Mouse (Mus musculus): ENCODE measurements around the gene Pold1. TPM values are rescaled to one million over a fixed set of nuclear protein-coding genes. Genes with fewer than 3 reads are reported as not detected.

Gene Pold1
- total RNA-seq, 1 experiment from 2014 or later, result 61.8 TPM

DNA sequence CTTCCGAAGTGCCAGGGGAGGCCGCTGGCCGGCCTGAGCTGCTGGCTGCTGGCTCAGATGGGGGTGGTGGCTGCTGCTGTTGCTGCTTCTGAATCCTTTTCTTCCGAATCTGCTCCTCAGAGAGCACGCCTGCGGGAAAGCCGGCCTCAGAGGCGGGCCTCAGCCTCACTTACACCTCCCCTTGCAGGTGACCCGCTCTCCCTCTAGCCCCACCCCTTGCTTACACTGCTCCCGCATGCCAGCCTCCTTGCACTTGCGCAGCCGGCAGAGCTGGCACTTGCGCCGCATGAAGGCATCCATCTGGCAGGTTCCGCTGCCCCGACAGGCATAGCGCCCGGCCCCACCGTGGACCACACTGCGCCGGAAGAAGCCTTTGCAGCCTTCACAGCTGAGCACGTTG is 3.1 kb upstream of the Pold1 start:
- no peak for ATAC-seq (ENCODE audit: extremely low read depth, insufficient number of reproducible peaks, low FRiP score, poor library complexity, severe bottlenecking)

DNA sequence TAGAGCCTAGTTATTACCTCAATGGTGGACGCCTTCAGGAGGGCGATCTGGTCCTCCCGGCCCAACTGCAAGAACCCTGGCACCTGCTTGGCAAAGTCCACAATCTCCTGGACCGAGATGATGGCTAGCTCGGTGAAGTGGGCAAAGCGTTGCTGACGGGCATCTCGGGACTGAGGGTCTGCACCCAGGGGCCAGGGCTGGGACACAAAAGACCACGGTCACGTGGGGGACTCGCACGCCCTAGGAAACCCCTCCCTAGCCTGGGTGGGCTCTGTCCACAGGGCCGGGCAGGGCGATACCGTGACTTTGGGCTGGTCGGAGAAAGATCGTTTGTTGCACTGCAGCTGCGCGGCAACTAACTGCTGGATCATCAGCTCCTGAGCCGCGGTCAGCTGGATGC is 2.7 kb upstream of the Pold1 start:
- ATAC-seq (ENCODE audit: extremely low read depth, insufficient number of reproducible peaks, low FRiP score, poor library complexity, severe bottlenecking), result no peak

DNA sequence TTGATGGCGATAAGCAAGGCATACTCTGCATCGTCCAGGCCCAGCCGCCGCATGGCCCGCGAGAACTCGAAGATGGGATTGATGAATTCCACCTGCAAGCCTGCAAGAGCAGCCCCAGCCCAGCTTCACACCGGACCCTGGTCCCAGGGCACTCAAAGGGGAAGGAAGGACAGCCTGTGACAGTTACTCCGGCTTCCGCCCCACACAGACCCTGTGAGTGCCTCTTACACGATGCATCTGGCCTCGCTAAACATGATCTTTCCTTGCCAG is 1.7 kb upstream of the Pold1 start:
- no peak for ATAC-seq (ENCODE audit: extremely low read depth, insufficient number of reproducible peaks, low FRiP score, poor library complexity, severe bottlenecking)

DNA sequence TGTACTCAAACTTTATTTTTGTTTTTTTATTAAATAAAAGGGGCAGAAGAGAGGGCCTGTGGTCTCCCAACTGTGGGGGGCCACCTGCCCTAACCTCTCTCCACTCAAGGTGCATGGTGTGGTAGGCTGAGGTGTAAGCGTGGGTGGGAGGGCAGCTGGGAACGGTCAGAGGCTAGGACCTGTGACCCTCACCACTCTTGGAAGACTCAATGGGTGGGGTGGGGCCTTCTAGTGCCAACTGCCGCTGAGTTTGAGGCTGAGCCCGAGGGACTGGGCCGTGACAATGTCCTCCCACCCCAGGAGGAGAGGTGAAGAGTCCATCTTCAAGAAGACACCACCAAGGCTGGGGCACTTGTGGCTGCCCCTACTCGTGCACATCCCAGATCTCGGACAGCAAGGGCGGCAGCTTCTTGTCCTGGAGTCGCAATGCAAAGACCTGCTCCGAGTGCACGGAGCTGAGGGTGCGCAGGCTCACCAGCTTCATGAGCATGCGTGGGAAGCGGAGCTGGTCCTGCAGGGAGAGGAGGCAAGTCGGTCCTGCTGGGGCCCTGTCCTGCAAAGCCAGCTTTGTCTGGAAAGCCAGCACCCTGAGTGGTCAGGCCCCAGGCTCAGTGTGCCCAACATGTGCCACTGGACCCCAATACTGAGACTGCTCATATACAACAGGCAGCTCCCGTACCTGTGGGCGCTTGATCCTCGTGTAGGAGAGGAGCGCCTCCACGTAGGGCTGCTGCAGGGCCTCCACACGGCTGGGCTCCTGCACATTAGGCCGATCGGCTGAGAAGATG is 1.2 kb upstream of the Pold1 start:
- ATAC-seq (ENCODE audit: extremely low read depth, insufficient number of reproducible peaks, low FRiP score, poor library complexity, severe bottlenecking), result no peak

DNA sequence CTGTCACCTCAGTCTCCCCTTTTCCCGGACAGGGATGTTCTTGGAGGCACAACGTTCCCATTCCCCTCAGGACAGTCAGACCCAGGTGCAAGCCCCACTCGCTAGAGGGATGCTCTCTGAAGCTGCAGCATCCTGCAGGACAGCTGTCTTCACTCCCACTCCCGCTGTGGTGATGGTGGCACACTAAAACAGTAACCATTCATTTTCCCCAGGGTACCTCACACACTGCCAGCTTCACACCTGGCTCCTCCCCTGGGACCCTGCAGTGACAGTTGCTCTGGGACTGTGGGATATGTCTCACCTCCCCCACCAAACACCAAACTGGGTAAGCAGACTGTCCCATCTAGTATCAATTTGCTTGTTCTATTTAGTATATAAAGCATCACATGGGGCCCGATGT is 924 bp downstream of the Pold1 start:
- no peak for ATAC-seq (ENCODE audit: extremely low read depth, insufficient number of reproducible peaks, low FRiP score, poor library complexity, severe bottlenecking)

DNA sequence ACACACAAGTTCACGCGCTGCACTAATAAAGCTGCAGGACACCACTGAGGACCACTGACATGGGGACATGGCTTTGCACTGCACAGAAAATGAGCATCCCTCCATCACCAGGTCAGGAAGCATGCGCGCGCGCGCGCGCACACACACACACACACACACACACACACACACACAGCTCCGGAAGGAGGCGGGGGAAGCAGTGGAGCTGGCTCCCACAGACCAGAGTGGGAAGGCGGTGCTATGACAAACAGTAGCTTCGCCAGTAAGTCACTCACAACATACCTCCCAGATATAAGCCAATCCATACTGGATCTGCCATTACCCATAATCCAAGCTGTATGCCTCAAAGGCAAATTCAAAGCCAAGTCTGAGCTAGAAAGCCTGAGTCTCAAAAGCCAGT is 1.6 kb downstream of the Pold1 start:
- ATAC-seq (ENCODE audit: extremely low read depth, insufficient number of reproducible peaks, low FRiP score, poor library complexity, severe bottlenecking), result no peak

DNA sequence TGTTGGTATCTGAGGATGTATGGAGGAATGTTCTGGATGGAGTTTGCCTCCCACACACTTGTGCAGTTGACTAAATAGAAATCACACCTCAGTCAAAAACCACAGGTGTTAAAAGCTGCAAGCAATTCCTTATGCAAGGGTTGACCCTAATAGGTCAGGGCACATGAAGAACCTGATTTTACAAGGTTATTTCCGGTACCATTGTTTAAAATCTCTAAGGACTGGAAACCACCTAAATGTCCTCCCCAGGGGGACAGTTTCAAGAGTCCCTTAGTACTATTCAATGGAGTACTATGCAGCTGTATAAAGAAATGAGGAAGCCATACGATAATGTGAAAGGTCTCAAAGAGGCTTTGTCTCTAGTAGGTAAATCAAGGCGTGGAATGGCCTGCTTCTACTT is 2.4 kb downstream of the Pold1 start:
- ATAC-seq (ENCODE audit: extremely low read depth, insufficient number of reproducible peaks, low FRiP score, poor library complexity, severe bottlenecking), result no peak

DNA sequence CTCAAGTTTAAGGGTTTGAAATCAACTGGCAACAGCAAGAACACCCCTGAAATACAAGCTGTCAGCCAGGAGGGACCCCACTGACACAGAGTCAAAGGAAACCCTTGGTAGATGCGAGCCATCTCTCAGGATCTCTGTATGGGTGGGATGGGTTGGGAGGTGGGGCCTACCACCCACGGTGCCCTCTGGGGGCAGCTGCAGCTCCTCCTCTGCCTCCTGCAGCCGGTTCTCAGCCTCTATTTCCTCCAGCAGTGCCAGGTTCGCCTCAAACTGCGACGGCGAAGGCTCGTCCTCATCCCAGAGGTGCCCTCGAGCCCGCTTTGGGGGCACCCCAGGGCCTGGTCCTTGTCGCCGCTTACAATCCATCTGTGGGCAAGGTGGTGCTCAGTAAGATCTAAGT is 5.6 kb downstream of the Pold1 start:
- no peak for ATAC-seq (ENCODE audit: extremely low read depth, insufficient number of reproducible peaks, low FRiP score, poor library complexity, severe bottlenecking)

DNA sequence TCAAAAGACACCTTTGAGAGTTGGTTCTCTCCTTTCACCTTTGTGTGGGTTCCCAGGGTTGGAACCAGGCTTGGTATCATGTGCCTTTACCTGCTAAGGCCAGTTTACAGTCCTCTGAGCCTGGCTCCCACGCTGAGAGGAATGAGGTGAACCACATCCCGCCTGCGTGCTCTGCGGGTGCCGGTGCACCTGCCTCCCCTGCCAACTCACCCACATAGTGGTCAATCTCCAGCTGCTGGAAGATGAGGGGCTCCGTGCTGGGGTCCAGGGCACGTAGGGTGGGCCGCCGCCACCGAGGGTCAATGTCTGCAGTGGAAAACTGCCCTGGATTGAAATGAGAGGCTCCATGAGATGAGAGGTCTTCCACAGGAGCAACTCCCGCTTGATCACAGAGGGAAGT is 6.1 kb downstream of the Pold1 start:
- ATAC-seq (ENCODE audit: extremely low read depth, insufficient number of reproducible peaks, low FRiP score, poor library complexity, severe bottlenecking), result no peak

DNA sequence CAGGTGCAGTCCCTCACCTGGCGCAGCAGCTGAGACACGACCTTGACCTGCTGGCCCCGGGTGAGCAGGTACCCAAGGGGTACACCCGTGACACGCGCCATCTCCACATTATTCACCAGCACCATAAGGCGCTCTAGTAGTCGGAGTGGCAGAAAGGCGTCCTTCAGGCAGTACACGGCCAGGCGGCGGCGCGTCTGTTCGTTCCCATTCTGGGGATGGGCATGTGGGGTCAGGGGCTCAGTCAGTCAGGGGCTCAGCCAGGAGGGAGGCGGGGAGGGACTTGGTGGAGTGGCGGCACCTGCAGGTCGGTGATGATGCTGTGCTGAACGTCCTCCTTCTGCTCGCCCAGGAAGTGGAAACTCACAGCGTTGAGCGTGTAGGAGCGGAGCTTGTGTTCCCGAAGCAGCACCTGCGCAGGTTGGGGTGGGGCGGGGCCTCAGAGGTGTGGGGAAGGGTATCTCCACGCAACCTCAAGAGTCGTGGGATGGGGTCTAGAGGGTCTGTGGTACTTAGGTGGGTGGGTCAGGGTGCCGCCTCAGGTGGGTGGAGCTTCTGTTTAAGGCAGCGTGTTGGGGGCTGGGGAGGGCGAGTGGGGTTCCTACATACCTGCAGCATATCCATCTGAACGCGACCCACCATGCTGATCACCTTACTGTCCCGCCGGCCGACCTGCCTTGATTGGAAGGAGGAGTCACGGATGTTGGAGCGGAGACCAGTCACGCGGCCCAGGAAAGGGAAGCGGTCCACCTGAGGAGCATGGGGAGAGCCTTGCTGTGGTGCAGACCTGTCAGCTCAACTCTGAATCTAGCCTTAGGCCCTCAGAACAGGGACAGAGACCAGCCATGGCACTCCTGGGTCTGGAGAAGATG is 9.7 kb downstream of the Pold1 start:
- no peak for ATAC-seq (ENCODE audit: extremely low read depth, insufficient number of reproducible peaks, low FRiP score, poor library complexity, severe bottlenecking)

DNA sequence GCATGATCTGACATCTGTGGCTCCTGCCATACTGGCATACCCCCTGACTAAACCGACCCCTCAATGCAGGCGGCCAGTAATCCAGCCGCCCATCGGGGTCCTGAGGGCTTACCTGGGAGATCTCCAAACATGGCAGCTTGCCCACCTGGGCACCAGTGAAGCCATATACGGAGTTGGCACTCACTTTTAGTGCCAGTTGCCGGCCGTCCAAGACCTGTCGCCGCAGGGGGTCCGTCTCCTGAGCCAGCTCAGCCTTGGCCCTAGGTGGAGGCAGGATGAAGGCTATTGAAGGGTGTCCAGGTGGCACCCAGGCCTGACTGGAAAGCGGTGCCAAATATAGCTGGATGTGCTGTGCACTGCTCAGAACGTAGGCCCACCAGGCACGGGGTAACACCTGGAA is 11.2 kb downstream of the Pold1 start:
- no peak for ATAC-seq (ENCODE audit: extremely low read depth, insufficient number of reproducible peaks, low FRiP score, poor library complexity, severe bottlenecking)

DNA sequence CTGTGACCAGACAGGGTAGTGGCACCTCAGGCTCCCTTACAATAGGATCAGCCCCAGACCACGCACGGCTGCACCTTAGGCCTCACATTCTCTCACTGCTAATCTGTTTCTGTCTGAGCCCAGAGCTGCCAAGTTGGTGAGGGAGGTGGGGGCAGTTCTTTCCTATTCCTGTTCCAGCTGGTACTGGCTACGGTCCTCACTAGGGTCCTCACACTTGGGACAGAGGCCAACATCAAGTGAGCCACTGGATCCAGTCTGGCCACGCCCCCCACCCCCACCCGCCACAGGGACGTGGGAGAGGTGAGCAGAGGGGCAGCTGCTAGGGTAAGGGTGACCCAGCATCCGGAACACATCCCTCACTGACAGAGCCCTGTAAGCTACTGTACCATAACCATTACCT is 11.6 kb downstream of the Pold1 start:
- no peak for ATAC-seq (ENCODE audit: extremely low read depth, insufficient number of reproducible peaks, low FRiP score, poor library complexity, severe bottlenecking)

DNA sequence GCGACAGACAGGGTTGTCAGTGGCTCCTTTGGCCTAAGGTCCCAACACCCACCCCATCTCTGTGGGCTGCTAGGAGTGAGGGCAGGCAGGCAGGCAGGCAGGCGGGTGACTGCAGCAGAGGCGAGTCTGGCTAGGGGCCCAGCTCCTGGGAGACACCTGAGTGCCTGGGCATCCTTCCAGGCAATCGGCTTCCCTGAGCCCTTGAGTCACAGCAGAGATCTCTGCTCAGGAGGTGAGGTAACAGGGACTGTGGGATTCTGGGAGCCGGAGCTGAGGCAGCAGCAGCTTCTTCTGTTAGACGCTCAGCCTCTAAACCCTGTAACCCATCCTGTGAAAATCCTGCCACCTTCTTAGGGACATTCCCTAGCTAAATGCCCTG is 12.1 kb downstream of the Pold1 start:
- ATAC-seq (ENCODE audit: extremely low read depth, insufficient number of reproducible peaks, low FRiP score, poor library complexity, severe bottlenecking), result no peak

DNA sequence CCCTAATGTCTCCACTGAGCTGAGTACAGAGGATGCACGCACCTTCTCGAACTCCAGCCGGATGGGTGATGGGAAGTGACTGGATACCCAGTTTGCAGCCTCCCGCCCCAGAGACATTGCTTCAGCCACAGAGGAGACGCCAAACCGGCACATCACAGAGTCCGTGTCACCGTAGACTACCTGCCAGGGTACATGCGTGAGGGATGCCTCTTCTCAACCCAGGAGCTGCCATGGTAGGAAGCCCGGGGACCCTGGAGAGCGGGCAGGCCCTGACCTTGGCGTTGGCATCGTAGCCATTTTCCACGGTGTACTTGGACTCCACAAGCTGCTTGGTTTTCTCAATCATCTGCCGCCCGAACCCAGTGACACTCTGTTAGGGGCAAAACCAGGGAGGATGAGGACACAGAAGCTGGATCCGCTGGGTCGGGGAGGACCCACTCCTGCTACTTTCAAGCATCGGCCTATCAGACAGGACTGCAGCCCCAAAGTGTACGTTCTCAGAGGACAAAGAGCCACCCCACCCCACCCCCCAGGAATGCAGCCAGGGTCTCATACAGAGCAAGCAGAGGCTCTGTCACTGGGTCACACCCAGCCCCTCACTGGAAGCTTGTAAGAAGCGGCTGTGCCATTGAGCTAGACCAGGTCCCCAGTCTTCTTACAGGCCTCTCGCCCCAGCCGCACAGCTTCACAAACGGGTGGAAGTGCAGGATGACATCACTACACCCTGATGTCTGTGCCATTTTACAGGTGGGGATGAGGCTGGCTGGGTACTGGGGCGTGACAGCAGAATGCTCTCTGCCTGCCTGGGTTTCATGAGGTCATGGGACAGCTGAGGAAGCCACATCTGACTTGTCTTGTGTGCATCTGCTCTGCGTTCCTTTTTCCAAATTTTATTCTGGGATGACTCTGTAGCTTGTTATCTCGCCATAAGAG is 12.7 kb downstream of the Pold1 start:
- ATAC-seq (ENCODE audit: extremely low read depth, insufficient number of reproducible peaks, low FRiP score, poor library complexity, severe bottlenecking), result peak; percentile 37

DNA sequence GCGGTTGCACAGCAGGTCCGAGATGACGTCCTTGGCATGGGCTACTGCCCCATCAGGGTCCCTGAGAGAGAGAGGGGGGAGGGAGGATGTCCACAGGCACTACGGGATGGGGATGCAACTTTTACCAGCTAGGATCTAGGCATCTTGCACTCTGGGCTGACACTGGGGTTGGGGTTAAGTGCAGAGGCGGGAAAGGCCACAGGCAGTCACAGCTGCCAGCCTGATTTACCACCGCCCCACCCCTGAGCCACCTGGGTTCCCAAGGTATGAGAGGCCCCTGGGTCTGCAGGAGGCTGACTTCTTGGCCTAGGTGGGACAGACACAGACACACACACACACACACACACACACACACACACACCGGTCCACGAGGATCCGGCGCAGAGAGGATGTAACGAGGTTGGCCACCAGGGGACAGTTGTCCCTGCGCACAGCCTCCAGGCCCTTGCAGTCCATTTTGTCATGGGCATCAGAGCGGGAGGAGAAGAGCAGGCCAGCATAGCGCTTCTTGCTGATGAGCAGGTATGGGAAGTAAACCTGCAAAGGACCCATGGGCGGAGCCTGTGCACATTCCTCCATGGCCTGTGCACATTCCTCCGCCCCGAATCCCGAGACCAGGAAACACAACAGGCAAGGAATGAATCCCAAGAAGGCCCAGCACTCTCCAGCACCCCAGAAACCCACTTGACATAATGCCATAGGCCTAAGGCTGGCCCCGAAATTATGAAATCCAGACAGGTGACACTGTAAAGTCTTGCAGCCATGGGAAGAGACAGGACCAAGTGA is 13.8 kb downstream of the Pold1 start:
- ATAC-seq (ENCODE audit: extremely low read depth, insufficient number of reproducible peaks, low FRiP score, poor library complexity, severe bottlenecking), result no peak

DNA sequence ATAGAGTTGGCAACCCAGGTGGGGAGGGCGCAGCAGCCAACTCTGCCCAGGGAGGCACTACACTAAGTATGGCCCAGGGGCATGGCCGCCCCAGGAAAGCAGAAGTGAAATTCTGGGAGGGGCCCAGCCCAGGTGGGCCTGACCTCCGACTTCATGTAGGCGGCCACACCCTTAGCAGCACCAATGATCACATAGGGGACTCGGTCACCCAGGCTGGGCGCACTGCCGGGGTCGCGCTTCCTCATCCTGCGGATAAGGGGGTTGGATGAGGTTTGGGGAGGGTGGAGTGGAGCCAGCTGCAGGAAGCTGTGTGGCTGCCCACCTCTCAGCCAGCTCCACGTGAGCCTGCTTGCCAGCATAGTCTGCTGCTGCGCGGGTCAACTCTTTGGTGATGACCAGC is 14.4 kb downstream of the Pold1 start:
- peak; percentile 66 for ATAC-seq (ENCODE audit: extremely low read depth, insufficient number of reproducible peaks, low FRiP score, poor library complexity, severe bottlenecking)

DNA sequence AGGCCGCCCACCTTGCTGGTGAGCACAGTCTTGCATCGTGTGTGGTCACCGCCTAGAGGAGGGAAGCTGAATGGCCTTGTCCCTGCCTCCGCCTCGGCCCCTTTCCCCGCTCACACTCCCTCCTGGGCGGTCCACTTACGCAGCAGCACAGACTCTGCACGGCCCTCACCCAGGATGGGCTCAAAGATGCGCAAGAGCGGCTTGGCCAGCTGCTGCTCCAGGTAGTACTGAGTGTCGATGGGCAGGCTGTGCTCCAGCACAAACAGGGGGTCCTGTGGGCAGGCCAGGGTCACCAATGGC is 15.0 kb downstream of the Pold1 start:
- no peak for ATAC-seq (ENCODE audit: extremely low read depth, insufficient number of reproducible peaks, low FRiP score, poor library complexity, severe bottlenecking)

DNA sequence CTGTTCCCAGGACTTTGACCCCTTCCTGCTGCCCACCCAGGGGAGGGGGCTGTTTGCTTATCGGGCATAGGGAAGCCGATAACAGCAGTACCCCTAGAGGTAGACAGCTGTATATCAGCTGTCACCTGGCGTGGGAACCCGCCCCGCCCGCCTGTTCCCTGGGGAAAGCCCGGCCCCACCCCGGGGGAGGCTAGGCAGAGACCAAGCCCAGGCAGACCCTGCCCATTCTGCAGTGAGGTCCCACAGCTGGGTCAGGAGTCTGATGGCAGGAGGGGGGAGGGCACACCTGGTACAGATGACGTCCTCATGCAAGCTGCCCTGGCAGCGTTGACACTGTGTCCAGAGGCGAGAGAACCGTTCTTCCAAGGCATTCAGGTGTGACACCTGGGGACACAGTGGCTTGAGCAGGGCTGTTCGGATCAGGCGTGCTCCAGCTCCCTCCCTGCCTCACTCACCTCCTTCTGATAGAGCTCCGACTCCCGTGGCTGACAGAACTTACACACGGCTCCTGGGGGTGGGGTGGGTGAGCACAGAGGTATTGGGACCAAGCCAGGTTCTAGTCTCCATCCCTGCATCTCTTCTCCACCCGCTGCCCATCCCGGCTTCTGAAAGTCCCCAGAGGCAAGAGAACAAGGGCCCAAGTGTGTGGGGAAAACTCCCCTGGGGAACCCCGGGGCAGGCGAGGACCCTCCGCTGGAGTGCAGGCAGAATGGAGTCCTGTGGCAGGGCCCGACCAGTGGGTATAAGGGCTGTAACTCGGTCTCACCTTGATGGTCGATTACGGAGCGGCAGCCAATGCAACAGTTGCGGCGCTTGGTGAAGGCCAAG is 15.5 kb downstream of the Pold1 start:
- ATAC-seq (ENCODE audit: extremely low read depth, insufficient number of reproducible peaks, low FRiP score, poor library complexity, severe bottlenecking), result no peak

All from neutrophil, adult 5-6 weeks (primary cell).